Mouse (Mus musculus) midbrain, embryonic 16.5 days (tissue): ENCODE measurements around the gene Impdh1. TPM values are rescaled to one million over a fixed set of nuclear protein-coding genes. Genes with fewer than 3 reads are reported as not detected.
"Not testable (repeated sequence)": the region's sequence is repeated elsewhere in the genome, so short reads cannot be mapped to it uniquely, and the experiment has no call there.

Experiments
- ATAC-seq: fragments of 200-750 bp; cut with Nextera tagmentation; 2 replicates; pipeline ENCODE4 v1.8.0; 2017; ENCODE audit warnings: moderate TSS enrichment
- H3K27ac ChIP-seq: fragments of 300-500 bp; sonication (generic); 2 replicates; pipeline ENCODE4 v1.5.1; 2014; ENCODE audit warnings: mild to moderate bottlenecking, low read length, mixed read lengths
- H3K27me3 ChIP-seq: fragments of 300-500 bp; sonication (generic); 2 replicates; pipeline ENCODE4 v1.6.1; 2014; ENCODE audit warnings: low read depth, low read length, mixed read lengths; ENCODE audit not compliant: control insufficient read depth, insufficient read depth
- H3K36me3 ChIP-seq: fragments of 300-500 bp; sonication (generic); 2 replicates; pipeline ENCODE4 v1.6.1; 2014; ENCODE audit warnings: mild to moderate bottlenecking, low read length, moderate library complexity, mixed read lengths; ENCODE audit not compliant: control insufficient read depth, insufficient read depth
- H3K4me1 ChIP-seq: fragments of 300-500 bp; sonication (generic); 2 replicates; pipeline ENCODE4 v1.6.1; 2014; ENCODE audit warnings: mild to moderate bottlenecking, low read length, mixed read lengths; ENCODE audit not compliant: control insufficient read depth, insufficient read depth
- H3K4me2 ChIP-seq: fragments of 300-500 bp; sonication (generic); 2 replicates; pipeline ENCODE4 v1.6.1; 2014; ENCODE audit warnings: mild to moderate bottlenecking, low read length, mixed read lengths
- H3K4me3 ChIP-seq: fragments of 300-500 bp; sonication (generic); 2 replicates; pipeline ENCODE4 v1.5.1; 2014; ENCODE audit warnings: low read depth, mild to moderate bottlenecking, low read length, moderate library complexity, mixed read lengths
- H3K9ac ChIP-seq: fragments of 300-500 bp; sonication (generic); 2 replicates; pipeline ENCODE4 v1.6.1; 2014; ENCODE audit warnings: low read depth, low read length, mixed read lengths
- H3K9me3 ChIP-seq: fragments of 300-500 bp; sonication (generic); replicated peaks from 2 replicates; pipeline ENCODE4 v1.6.1; 2014; ENCODE audit warnings: mild to moderate bottlenecking, low read length, mixed read lengths; ENCODE audit not compliant: control insufficient read depth, poor library complexity, severe bottlenecking
- WGBS: fragments of 180-500 bp; shearing (Covaris S2); extraction: QIAGEN DNeasy Blood & Tissue Kit; methylation state at CpG from one replicate; pipeline ENCODE4 v1.1.7; 2014; 5-methylcytosine and 5-hydroxymethylcytosine counted together
- polyA plus RNA-seq: library from polyadenylated mRNA; unstranded; fragments of >200 nt; fragmentation: Nextera tagmentation; extraction: Ambion mirVana; gene quantifications from 2 replicates; pipeline ENCODE4 v1.2.1, GENCODE M21; 2015

Gene Impdh1
- polyA plus RNA-seq, 1 experiment from 2014 or later = 70.6 TPM

GRCm38 (mm10) chr6:29217717-29218116 is 1.6 kb upstream of the Impdh1 start:
- H3K9me3 ChIP-seq, H3K4me3 ChIP-seq, ATAC-seq, H3K27me3 ChIP-seq, H3K36me3 ChIP-seq, H3K9ac ChIP-seq, H3K4me2 ChIP-seq, H3K27ac ChIP-seq: not testable (repeated sequence)
- WGBS = 95% methylated on average over 1 of the region's 3 CpGs
- peaks cover 15% of the 10 kb centered on the region for H3K4me1 ChIP-seq

GRCm38 (mm10) chr6:29215181-29215580 is 983 bp downstream of the Impdh1 start:
- H3K27ac ChIP-seq = no peak overlapping the region
- no peak for ATAC-seq

GRCm38 (mm10) chr6:29214776-29215175 is 1.4 kb downstream of the Impdh1 start:
- no peak overlapping the region for H3K4me3 ChIP-seq
- no peaks in the 10 kb centered on the region for H3K9me3 ChIP-seq
- H3K27ac ChIP-seq = no peak overlapping the region
- 28% methylated on average over 5 of the region's 5 CpGs for WGBS
- no peak for ATAC-seq
- H3K4me2 ChIP-seq = peak overlapping the region; percentile 92; the same call in 1 of the 2 replicates
- H3K36me3 ChIP-seq = no peaks in the 10 kb centered on the region
- H3K9ac ChIP-seq = no peak overlapping the region
- H3K27me3 ChIP-seq = no peaks in the 10 kb centered on the region
- H3K4me1 ChIP-seq = peaks cover 35% of the 10 kb centered on the region

More at GRCm38 (mm10) chr6:29215181-29215580, 983 bp downstream of the Impdh1 start:
- Histone ChIP-seq H3K4me1 (peaks cover 31% of the 10 kb centered on the region), H3K36me3 (no peaks in the 10 kb centered on the region), H3K4me2 (peak overlapping the region; percentile 92), H3K9ac (peak overlapping the region; percentile 85; the same call in 1 of the 2 replicates), H3K4me3 (peak overlapping the region; percentile 71), H3K27me3 (no peaks in the 10 kb centered on the region), H3K9me3 (no peaks in the 10 kb centered on the region)
- 7% methylated on average over 9 of the region's 9 CpGs for WGBS

GRCm38 (mm10) chr6:29214245-29214644 is 1.9 kb downstream of the Impdh1 start:
- Histone ChIP-seq H3K9ac (no peak overlapping the region), H3K36me3 (no peaks in the 10 kb centered on the region), H3K4me2 (no peak overlapping the region), H3K27me3 (no peaks in the 10 kb centered on the region), H3K4me1 (peaks cover 35% of the 10 kb centered on the region), H3K4me3 (no peak overlapping the region), H3K27ac (no peak overlapping the region), H3K9me3 (no peaks in the 10 kb centered on the region)
- ATAC-seq = no peak
- WGBS = 5% methylated on average over 1 of the region's 1 CpGs

- Histone ChIP-seq H3K4me1 (peaks cover 42% of the 10 kb centered on the region), H3K4me3 (no peak overlapping the region)
- WGBS = 55% methylated on average over 5 of the region's 5 CpGs
These were observed 2.7 kb downstream of the Impdh1 start for GRCm38 (mm10) chr6:29213436-29213835.

GRCm38 (mm10) chr6:29211806-29212492 is 4.2 kb downstream of the Impdh1 start:
- Histone ChIP-seq H3K27me3 (no peaks in the 10 kb centered on the region), H3K4me2 (peak overlapping the region; percentile 89), H3K9ac (peak overlapping the region; percentile 83), H3K4me3 (peak overlapping the region; percentile 75), H3K9me3 (no peaks in the 10 kb centered on the region), H3K36me3 (peaks cover 3% of the 10 kb centered on the region; the same call in 1 of the 2 replicates), H3K4me1 (peaks cover 42% of the 10 kb centered on the region), H3K27ac (peak overlapping the region; percentile 91)
- ATAC-seq = peak; percentile 88
- 0% methylated on average over 65 of the region's 66 CpGs for WGBS

More at GRCm38 (mm10) chr6:29213436-29213835, 2.7 kb downstream of the Impdh1 start:
- Histone ChIP-seq H3K9ac (no peak overlapping the region), H3K9me3 (no peaks in the 10 kb centered on the region), H3K4me2 (no peak overlapping the region), H3K27ac (no peak overlapping the region), H3K27me3 (no peaks in the 10 kb centered on the region), H3K36me3 (no peaks in the 10 kb centered on the region)
- no peak for ATAC-seq

GRCm38 (mm10) chr6:29211146-29211545 is 5.0 kb downstream of the Impdh1 start:
- Histone ChIP-seq H3K27me3 (no peaks in the 10 kb centered on the region), H3K27ac (peak overlapping the region; percentile 91), H3K9ac (peak overlapping the region; percentile 83), H3K4me2 (peak overlapping the region; percentile 89), H3K4me1 (peaks cover 42% of the 10 kb centered on the region), H3K36me3 (peaks cover 7% of the 10 kb centered on the region; the same call in 1 of the 2 replicates), H3K4me3 (peak overlapping the region; percentile 75), H3K9me3 (no peaks in the 10 kb centered on the region)
- WGBS = 31% methylated on average over 7 of the region's 7 CpGs
- ATAC-seq = peak; percentile 6; the same call in 1 of the 2 replicates

GRCm38 (mm10) chr6:29210231-29210936 is 5.8 kb downstream of the Impdh1 start:
- Histone ChIP-seq H3K4me3 (no peak overlapping the region), H3K36me3 (peaks cover 7% of the 10 kb centered on the region; the same call in 1 of the 2 replicates), H3K9me3 (no peaks in the 10 kb centered on the region), H3K27ac (no peak overlapping the region), H3K27me3 (no peaks in the 10 kb centered on the region), H3K4me1 (peaks cover 38% of the 10 kb centered on the region), H3K4me2 (peak overlapping the region; percentile 89), H3K9ac (no peak overlapping the region)
- WGBS = 86% methylated on average over 9 of the region's 9 CpGs
- ATAC-seq = no peak

- no peaks in the 10 kb centered on the region for H3K27me3 ChIP-seq
- 94% methylated on average over 5 of the region's 5 CpGs for WGBS
- H3K27ac ChIP-seq = no peak overlapping the region
- peaks cover 30% of the 10 kb centered on the region for H3K4me1 ChIP-seq
- H3K9ac ChIP-seq = no peak overlapping the region
- no peaks in the 10 kb centered on the region for H3K9me3 ChIP-seq
- H3K4me2 ChIP-seq = no peak overlapping the region
- peaks cover 20% of the 10 kb centered on the region for H3K36me3 ChIP-seq
- ATAC-seq = no peak
- no peak overlapping the region for H3K4me3 ChIP-seq
These were observed 8.0 kb downstream of the Impdh1 start for GRCm38 (mm10) chr6:29208178-29208577.
